Mouse (Mus musculus) liver, adult 2 months (tissue): ENCODE data around the gene Supt7l.

Experiments
- CTCF ChIP-seq: fragments of 200-500 bp; IDR thresholded peaks from 2 replicates; pipeline ENCODE4 v1.5.1; 2011; ENCODE audit warnings: low read depth, low read length, control low read depth
- POLR2A ChIP-seq: fragments of 200-500 bp; IDR thresholded peaks from 2 replicates; pipeline ENCODE4 v1.6.1; 2011; ENCODE audit warnings: low read length, control low read depth; ENCODE audit not compliant: insufficient read depth; ENCODE audit errors: extremely low read depth

- peak; percentile 82 for TF ChIP-seq CTCF
- TF ChIP-seq POLR2A = no peak
Measured at GRCm38 (mm10) chr5:31563496-31563895, 35.9 kb upstream of the Supt7l start.
